Mouse (Mus musculus): Measurements from ENCODE around the gene Mcm7.

DNA sequence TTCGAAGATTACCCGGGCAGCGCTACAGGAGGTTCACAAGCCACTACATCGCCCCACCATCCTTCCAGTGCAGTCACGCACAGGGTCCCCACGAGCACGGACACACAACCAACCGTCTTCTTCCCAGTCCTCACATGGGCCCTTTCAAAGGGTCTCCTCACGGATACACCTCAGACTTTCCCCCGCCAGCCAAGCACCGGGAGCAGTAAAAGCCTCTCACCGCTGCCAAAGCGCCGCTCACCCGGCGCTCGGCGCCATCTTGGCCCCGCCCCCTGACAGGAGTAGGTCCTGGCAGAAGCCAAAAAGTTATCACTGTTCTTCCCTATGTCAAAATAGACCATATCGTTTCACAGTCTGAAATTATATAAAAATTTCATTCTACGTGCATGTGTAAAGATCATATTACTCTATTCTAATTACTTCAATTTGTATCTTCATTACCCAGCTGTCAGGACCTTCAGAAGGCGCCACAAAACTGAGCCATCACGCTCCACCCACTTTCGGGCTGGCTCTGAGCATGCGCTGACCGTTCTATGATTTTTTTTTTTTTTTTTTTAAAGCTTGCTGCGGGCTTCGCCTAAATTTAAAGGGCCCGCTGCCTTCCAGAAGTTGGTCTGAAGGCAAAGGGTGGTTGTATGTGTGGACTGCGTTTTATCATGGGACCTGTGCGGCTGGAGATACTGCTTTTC lies 14.9 kb upstream of the Mcm7 start, which contains the start of the genes Taf6 and Cnpy4:
- TF ChIP-seq MYOD1 (IDR thresholded peaks at IDR 0.05; ENCODE audit: control insufficient read depth, insufficient read length, low read depth) (no peak), CTCF (IDR thresholded peaks at IDR 0.05; ENCODE audit: control insufficient read depth, insufficient read depth, insufficient read length) (no peak), MAX (IDR thresholded peaks at IDR 0.05) (no peak), USF1 (IDR thresholded peaks at IDR 0.05; ENCODE audit: low read depth) (peak; percentile 13)
